Mouse (Mus musculus) kidney, postnatal 10 days (tissue): ENCODE measurements around the gene Ap5b1.
A peak's percentile ranks its signal among the peaks of the same experiment; 100 is the strongest.

Experiments used
- DNase-seq: peaks from one replicate; pipeline ENCODE4 v3.0.0; 2021; ENCODE audit warnings: mixed read lengths

Gene Ap5b1

DNA sequence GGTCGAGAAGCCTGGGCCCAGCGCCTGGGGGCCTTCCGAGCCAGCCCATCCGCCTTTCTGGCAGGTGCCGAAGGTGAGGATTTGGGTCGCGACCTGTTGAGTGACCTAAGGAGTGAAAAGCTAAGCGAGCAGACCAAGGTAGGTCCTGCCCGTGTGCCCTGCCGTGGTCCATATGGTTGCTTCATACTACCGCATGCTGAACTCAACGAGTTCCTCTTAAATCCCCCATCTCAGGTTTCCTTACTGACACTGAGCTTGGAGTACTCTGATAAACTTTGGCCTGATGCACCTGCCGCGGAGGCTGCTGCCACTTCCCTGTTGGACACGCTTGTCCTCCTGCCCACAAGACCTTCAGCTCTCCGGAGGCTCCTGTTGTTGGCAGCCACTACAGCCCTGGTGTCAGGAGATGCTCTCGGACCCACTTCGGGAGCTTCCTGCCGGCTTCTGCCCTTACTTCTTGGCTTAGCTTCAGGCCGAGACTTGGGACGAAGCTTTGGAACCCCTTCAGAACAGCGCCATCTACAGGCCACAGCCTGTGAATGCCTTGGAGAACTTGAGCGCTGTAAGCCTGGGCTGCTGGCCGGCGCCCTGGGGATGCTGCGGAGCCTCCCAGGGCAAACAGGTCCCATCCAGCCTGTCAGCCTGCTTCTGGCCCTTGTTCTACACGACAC is 780 bp downstream of the Ap5b1 start:
- DNase-seq = peak; percentile 91

DNA sequence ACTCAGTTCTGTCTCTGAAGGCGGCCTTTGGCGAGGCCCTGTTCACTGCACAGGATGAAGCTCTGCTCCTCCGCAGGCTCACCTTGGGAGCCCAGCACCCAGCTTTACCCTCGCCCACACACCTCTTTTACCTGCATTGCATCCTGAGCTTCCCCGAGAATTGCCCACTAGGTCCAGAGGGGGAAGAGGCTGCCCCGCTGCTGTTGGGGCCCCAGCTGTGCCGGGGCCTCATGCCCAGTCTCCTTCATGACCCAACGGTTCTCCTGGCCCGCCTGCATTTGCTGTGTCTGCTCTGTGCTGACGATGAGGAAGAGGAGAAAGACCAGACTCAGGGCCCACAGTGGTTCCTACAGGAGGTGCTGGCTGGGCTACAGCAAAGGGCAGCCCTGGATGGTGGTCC is 1.7 kb downstream of the Ap5b1 start:
- DNase-seq = no peak

DNA sequence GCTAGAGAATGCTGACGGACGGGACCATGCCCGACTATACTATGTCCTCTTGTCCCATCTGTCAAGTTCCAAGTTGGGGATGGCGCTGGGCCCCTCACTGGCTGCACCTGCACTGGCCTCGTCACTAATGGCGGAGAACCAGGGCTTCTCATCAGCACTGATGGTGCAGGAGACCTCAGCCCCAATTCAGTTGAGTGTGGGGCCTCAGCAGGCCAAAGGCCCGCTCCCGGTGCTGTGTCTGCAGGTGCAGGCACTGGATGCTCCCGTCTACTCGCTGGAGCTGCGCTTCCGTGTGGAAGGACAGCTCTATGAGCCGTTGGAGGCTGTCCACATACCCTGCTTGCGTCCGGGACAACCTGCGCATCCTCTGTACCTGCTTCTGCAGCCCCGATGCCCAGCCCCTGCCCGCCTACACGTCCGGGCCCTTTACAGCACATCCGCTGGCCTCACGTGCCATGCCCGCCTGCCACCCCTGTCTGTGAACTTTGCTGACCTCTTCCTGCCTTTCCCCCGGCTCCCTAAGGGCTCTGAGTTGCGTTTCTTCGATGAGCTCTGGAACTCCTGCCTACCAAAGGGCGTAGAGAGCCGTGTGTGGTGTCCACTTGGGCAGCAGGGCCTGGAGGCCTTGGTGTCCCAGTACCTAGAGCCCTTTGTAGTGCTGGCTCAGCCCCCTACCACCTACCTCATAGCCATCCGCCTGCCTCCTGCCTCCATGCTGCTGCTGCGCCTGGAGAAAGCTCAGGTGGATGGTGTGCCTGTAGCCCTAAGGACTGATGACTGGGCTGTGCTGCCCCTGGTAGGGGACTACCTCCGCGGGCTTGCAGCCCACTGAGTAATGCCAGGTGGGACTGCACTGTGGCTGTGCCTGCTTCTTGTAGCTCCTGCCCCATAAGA is 2.8 kb downstream of the Ap5b1 start:
- DNase-seq = no peak

DNA sequence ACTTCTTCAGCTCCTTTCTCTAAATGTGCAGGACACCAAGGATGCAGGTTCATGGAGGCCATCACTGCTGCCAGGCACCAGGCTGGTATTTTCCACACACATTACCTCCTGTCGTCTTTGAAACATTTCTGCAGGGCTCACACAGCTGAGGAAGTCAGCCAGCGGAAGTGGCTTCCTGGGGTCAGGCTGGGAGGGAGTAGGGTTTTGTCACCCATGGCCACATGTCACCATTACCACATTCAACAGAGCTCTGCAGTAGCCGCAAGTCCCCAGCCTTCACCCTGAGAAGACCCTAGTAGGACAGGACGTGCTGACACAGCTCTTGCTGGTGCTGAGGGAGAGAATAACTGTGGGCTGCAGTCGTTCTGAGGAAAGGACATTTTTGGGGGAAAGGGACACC is 4.0 kb downstream of the Ap5b1 start:
- peak; percentile 19 for DNase-seq

DNA sequence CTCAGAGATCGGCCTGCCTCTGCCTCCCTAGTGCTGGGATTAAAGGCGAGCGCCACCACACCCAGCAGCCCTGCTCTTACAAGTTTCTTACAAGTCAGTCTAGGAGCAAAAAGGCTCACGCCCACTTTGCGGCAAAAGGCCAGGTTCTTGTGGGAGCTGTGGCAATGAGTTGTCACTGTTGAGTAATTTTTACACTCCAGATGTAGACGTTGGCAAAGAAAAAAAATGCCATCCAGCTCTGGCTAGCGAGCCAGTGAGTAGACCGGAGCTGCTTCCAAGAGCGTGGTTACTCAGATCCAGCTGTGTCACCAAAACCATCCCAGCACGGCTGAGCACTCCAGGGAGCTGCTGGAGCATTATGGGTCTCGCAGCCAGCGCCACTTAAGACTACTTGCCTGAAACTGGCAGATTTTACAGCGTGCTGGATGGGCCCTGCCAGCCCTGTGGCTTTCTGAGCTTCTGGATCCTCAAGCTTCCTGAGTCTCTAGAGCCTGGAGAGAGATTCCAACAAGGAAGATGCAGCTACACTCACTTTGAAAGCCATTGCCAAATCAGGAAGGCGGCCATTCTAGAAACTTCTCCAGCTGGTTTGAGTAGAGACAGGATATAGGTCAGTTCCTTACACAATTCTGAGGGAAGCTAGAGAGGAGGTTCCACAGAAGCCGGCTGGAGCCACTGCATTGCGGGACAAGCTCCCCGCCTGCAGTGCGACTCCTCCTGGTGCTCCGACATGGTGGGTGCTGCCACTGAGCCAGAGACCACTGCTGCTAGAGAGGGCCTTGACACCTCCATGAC is 4.7 kb downstream of the Ap5b1 start:
- peak; percentile 36 for DNase-seq

DNA sequence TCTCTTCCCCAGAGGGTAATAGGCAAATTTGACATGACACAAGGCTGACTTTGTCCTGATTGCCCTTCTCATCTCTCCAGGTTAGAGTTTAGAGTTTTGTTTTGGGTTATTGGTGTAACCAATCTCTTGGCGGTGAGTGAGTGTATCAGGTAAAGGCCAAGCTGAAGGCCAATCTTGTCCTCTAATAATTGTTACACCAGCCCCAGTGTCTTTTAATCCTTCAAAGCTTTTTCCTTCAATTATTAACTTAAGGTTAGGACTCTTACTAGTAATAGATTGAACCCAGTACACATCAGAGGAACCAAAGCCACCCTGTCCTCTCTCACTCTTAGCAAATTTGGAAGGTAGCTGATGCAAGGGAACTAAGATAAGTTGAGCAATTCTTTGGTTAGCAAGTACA is 7.5 kb downstream of the Ap5b1 start:
- no peak for DNase-seq

DNA sequence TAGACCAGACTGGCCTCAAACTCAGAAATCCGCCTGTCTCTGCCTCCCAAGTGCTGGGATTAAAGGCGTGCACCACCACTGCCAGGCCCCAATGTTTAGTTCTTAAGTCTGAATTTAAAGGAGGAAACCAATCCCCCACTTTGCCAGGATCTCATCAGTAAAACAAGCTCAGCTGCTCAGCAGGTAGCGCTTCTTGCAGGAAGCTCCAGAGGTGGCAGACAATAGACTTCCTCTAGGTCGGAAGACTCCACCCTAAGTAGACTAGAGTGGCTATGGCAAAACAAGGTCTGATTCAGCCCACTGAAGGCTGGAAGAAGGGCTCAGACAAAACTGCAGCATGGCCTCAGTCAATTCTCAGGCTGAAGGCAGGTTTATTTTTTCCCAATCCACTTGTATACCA is 12.1 kb downstream of the Ap5b1 start:
- no peak for DNase-seq

DNA sequence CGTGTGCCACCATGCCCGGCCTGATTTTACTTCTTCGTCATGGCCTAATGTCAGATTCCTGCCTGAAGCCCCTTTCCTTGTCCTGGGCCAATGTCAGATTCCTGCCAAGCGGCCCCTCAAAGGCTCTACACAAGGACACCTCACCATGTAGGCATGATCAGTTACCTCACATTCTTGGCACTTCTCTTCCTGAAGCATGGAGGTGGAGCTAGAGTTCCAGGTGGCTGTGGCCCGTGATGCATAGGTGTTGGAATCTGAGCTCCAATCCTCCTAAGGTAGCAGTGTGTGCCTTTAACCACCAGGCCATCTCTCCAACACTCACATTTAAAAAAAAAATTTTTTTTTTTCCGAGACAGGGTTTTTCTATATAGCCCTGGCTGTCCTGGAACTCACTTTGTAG is 13.0 kb downstream of the Ap5b1 start:
- no peak for DNase-seq

DNA sequence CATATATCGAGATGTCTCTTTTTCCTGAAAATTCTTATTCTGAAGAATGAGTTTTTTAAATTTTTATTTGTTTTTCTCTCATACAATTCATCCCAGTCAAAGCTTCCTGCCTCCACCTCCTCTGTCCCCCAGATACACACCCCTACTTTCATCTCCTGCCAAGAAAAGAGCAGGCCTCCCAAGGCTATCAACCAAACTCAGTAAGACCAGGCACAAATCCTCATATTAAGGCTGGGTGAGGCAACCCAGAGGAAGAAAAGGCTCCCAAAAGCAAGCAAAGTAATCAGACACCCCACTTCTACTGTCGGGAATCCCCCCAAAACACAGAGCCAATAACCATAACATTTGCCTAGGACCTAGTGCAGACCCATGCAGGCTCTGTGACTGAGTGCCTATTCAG is 14.2 kb downstream of the Ap5b1 start:
- no peak for DNase-seq

DNA sequence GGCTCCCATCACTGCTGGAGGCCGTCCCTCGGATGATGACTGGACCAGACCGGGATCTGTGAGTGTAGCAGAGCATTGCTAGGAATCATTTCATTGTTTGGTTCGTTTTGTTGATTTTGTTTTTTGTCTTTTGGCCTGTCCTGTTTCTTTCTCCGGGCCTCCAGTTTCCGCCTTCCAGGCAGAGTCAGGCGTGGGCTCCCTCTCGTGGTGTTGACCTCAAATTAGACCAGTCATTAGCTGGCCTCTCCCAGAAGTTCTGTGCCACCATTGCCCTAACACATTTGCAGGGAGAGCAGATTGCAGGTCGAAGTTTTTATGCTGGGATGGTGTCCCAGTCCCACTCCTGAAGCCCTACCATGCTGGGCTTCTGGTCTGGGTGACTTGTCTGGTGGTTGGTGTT is 21.3 kb downstream of the Ap5b1 start:
- peak; percentile 49 for DNase-seq

DNA sequence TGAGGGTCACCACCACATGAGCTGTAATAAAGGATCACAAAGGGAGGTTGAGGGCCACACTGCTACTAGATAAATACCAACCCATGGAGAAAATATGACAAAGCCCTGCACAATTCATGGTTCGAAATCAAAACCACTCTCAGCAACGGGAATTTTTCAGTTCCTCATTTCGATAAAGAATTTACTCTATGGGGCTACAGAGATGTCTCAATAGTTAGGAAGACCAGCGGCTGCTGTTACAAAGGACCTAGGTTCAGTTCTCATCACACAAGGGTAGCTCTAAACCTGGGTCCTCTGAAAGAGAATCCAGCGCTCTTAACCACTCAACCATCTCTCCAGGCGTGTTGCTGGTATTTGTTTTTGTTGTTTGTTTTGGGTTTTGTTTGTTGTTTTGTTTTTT is 24.1 kb downstream of the Ap5b1 start:
- no peak for DNase-seq

DNA sequence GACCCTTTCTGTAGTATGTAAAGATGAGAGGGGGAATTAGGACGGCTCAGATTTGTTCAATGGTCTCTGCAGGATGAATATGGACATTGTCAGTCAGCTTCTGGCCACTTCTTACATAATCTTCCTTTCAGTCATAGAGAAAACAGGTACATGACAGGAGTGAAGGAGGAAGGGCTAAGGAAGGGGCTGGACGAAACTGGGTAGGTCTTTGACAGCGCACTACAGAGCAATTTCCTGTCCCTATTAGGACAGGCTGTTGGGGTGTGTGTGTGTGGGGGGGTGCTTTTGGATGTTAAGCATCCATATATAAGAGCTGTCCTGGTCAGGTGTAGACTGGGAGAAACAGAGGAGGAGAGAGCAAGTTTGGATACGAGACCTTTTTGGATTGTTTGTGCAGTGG is 31.4 kb downstream of the Ap5b1 start:
- no peak for DNase-seq

DNA sequence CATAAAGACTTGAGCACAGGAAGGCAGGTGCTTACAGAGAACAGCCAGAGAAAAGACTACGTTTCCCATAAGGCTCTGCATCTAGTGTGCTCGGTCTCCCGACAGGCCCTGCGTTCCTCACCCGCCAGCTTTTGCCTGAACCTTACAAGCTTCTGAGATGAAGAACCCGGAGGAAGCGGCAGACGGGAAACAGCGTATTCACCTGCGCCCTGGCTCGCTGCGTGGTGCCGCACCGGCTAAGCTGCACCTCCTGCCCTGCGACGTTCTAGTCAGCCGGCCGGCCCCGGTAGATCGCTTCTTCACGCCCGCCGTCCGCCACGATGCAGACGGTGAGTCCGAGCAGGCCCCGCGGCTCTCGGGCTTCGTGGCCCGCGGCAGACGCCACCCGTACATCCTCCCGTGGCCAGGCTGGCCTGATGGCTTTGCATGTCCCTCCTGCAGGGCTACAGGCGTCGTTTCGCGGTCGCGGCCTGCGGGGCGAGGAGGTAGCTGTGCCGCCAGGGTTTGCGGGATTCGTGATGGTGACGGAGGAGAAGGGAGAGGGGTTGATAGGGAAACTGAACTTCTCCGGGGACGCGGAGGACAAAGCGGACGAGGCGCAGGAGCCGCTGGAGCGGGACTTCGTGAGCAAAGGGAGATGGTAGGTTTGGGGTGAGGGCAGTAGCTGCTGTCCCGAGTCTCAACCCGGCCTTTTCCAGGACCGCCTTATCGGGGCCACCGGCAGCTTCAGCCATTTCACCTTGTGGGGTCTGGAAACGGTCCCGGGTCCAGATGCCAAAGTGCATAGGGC is 34.1 kb downstream of the Ap5b1 start, which contains the start of gene Rnaseh2c:
Gene Rnaseh2c, plus strand, starts transcription at position 122 of the 790 bp plus-strand sequence.
- peak; percentile 81 for DNase-seq

DNA sequence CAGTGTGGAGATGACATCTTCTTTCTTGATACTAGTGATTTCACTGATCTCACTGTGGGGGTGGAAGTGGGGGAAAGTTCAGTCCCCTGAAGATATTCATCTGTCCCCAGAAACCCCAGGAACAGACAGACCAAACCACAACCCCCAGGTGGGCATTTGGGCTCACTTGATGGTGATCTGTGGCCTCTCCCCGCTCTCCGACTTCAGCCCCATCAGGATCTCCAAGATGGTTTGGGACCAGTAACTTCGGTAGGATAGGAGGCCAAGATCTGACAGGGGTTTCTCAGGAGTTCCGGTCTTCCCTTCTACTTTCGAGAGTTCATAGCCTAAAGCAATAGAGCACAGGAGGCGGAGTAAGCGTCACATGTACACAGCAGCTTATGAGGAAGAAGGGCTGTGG is 35.8 kb downstream of the Ap5b1 start:
- no peak for DNase-seq

DNA sequence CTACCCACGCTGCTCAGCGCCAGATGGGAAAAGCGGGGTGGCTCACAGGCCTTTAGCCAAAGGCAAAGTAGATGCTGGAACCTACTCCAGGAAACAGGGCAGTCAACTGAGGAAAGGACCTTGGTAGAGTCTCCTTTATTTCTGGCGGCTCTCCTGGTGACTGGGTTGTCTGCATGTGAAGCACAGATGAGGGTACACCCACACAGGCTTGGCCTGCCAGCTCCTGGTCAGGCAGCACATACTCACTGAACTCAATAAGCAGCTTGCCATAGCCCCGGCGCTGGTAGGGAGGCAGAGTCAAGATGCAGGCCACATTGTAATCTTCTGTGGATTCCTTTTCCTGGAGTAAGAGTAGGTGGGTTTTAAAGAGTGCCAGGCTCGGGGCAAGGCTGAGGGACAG is 37.3 kb downstream of the Ap5b1 start:
- DNase-seq = no peak

DNA sequence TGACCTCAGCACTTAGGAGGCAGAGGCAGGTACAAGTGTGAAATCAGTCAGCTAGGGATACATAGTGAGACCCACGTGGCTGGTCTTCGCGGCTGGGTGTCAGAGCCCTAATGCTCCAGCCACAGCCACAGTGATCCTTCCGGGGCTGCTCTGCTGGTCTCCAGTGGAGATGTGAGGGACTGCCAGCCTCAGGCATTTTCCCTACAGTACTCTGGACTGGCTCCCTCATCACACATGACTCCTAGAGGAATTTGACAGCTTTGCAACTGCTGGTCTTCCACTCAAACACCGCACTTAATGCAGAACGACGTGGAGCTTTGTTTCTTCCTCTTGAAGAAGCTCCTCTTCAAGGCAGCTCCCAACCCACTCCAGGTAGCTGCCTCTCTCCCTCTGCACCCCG is 38.4 kb downstream of the Ap5b1 start:
- DNase-seq = no peak

DNA sequence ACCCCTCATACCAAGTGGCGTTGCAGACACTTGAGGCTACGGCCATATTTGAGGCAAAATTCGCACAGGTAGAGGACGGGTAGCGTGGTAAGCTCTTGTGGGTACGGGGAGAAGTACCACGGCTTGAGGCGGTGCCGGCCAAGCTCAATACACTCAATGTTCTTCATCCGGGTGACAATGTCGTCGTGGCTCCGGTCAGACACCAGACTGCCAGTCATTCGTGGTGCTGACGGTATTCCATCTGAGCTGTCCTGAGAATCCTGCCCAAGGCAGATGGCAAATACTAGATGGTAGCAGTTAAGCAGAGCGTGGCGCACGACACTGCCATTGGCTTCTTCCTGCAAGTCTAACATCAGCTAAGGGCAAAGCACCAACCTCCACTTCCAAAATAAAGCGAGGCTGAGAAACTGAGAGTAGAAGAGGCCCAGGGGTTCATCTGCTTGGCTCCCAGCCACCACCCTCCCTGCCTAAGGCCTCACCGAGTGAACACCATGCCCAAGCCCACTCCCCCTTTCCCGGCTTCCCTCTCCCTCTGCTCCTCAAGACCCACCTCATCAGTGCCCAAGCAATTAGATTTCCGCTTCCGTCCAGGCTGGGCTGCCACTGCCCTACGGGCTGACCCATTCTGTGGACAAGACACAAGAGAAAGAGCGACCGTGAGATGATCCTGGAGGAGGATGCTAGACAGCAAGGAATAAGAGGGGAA is 40.0 kb downstream of the Ap5b1 start:
- no peak for DNase-seq

DNA sequence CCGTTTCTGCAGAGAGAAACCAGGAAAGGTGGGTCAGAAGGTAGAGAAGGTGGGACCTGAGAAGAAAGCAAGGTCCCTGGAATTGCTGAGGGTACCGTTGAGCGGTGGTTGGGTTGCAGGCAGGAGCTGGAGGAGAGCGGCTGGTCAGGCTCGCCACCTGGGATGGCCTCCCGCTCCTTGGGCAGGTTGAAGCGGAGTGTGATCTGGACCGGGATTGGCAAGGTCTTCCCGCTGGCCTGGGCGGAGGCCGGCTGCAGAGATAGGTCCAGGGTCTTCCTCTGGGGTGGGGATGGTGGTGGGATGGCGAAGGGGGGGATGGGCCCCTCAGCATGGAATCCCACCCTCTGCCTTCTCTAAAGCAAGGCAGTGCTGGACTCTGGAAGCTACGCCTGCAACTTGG is 40.9 kb downstream of the Ap5b1 start:
- DNase-seq = peak; percentile 32

DNA sequence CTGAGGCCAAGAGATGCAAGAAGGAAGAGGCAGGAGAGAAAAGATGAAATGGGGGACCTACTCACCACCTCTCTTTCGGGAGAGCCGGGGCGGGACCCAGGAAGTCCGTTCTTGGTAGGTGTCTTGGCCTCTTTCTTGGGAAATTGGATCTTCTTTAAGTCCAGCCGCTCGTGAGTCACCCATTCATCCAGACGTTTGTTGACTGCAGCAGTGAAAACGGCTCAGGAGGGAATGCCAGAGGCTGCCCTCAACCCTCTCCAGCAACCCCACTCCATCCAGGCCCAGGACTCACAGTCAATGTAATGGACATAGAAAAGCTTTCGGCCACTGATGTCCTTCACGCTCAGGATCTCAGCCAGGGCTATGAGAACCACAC is 41.3 kb downstream of the Ap5b1 start:
- no peak for DNase-seq

DNA sequence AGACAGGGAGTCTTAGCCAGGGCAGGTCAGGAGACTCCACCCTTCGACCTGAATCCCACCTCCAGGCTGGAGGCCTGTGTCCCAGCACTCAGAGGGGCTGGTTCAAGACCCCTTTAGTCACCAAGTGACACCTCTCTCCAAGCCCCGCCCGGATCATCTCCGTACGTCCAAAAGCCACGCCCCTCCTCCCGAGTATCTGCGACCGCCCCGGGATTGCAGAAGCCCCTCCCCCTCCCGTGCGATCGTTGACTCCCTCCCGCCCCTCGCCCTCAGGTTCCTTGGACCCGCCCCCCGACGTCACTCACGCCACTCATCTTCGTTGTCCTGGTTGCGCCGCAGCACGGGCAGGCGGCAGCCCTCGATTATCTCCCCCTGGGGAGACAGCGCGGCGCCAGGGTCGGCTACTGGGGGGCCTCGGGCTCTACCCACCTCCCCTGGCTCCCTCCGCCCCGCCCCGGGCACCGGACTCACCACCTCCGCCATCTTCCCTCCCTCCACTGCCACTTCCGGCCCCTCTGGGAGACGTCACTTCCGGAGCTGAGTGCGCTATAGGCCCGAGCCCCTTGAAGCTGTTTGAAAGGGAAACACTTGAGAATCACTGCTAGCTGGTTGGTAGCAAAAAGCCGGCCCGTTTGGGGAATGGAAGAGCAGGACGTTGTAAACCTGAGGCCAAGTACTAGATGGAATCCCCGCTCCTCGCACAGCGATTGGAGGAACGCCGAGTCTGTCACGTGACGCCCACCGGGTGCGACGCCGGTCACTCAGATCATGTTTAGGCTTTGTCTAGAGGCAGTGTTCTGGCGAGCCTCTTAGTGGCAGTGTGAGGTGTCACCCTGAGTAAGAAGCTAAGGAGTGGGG is 42.0 kb downstream of the Ap5b1 start, which contains the start of gene Kat5:
Gene Kat5, minus strand, starts transcription at position 691 of the 858 bp plus-strand sequence.
- peak; percentile 97 for DNase-seq

DNA sequence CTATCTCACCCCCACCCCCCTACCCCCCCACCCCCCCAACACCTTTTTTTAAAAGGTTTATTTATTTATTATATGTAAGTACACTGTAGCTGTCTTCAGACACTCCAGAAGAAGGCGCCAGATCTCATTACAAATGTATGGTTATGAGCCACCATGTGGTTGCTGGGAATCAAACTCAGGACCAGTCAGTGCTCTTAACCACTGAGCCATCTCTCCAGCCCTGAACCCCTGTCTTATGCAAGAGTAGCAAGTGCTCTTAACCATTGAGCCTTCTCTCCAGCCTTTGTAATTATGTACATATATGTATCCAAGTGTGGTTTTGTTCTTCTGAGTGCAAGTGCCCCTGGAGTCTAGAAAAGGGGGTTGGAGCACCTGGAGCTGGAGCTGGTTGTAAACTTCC is 44.1 kb downstream of the Ap5b1 start:
- DNase-seq = no peak
